Mouse (Mus musculus) testis, adult 2 months (tissue): ENCODE results near the gene Vrk2.

Source experiments
- CTCF ChIP-seq: fragments of 200-500 bp; IDR thresholded peaks from 2 replicates; pipeline ENCODE4 v1.5.1; 2012; ENCODE audit warnings: low read depth, mild to moderate bottlenecking, inconsistent platforms, low read length, moderate library complexity; ENCODE audit not compliant: control insufficient read depth, insufficient read depth, insufficient replicate concordance
- POLR2A ChIP-seq: fragments of 200-500 bp; IDR thresholded peaks from 2 replicates; pipeline ENCODE4 v1.6.1; 2012; ENCODE audit warnings: low read depth, mild to moderate bottlenecking, inconsistent platforms, low read length, moderate library complexity; ENCODE audit not compliant: control insufficient read depth

GRCm38 (mm10) chr11:26495951-26496350 lies 97.8 kb downstream of the Vrk2 start:
- no peak for TF ChIP-seq POLR2A
- TF ChIP-seq CTCF: no peak
